Mouse (Mus musculus) thymus, adult 2 months (tissue): ENCODE results near the gene Alyref2. TPM values are rescaled to one million over a fixed set of nuclear protein-coding genes. Genes with fewer than 3 reads are reported as not detected.
A peak's percentile ranks its signal among the peaks of the same experiment; 100 is the strongest.

Experiments used
- DNase-seq: peaks from one replicate; pipeline ENCODE4 v3.0.0; 2021
- H3K27ac ChIP-seq: fragments of 200-500 bp; 2 replicates; pipeline ENCODE4 v1.5.1; 2012; ENCODE audit warnings: low read length, control low read depth; ENCODE audit not compliant: control insufficient read depth, insufficient read depth
- H3K27me3 ChIP-seq: fragments of 200-500 bp; 2 replicates; pipeline ENCODE4 v1.6.1; 2012; ENCODE audit warnings: mild to moderate bottlenecking, low read length, moderate library complexity, mixed read lengths; ENCODE audit not compliant: control insufficient read depth, insufficient read depth
- H3K36me3 ChIP-seq: fragments of 200-500 bp; 2 replicates; pipeline ENCODE4 v1.6.1; 2012; ENCODE audit warnings: mild to moderate bottlenecking, low read length, moderate library complexity; ENCODE audit not compliant: control insufficient read depth, insufficient read depth
- H3K4me1 ChIP-seq: fragments of 200-500 bp; replicated peaks from 2 replicates; pipeline ENCODE4 v1.6.1; 2012; ENCODE audit warnings: low read length; ENCODE audit not compliant: control insufficient read depth, insufficient read depth
- H3K4me3 ChIP-seq: fragments of 200-500 bp; 2 replicates; pipeline ENCODE4 v1.5.1; 2012; ENCODE audit warnings: mild to moderate bottlenecking, low read length, control low read depth, moderate library complexity; ENCODE audit not compliant: control insufficient read depth, insufficient read depth
- CTCF ChIP-seq: fragments of 200-500 bp; IDR thresholded peaks from 2 replicates; pipeline ENCODE4 v1.5.1; 2012; ENCODE audit warnings: mild to moderate bottlenecking, control low read depth, low read length, moderate library complexity, borderline replicate concordance; ENCODE audit not compliant: control insufficient read depth, poor library complexity, insufficient read depth; ENCODE audit errors: extremely low read depth
- POLR2A ChIP-seq: fragments of 200-500 bp; IDR thresholded peaks from 2 replicates; pipeline ENCODE4 v1.6.1; 2012; ENCODE audit warnings: mild to moderate bottlenecking, low read length, control low read depth, moderate library complexity; ENCODE audit not compliant: control insufficient read depth, poor library complexity, insufficient read depth; ENCODE audit errors: extremely low read depth
- WGBS: fragments of 180-500 bp; shearing (Covaris S2); methylation state at CpG from one replicate; pipeline ENCODE4 v1.1.7; 2018; 5-methylcytosine and 5-hydroxymethylcytosine counted together
- polyA plus RNA-seq: library from polyadenylated mRNA; depleted of rRNA; stranded (reverse); fragments of >200 nt; gene quantifications from 2 replicates; pipeline ENCODE4 v1.2.3, GENCODE M21; 2012; rRNA removed

The Alyref2 gene
- 5.8 and 6.6 TPM in 2 replicates for polyA plus RNA-seq

GRCm38 (mm10) chr1:171503250-171503591, at the start of gene Alyref2:
Alyref2 (plus strand) TSS chr1:171503478.
- Histone ChIP-seq H3K4me1 (peaks cover 3% of the 10 kb centered on the region; the same call in 1 of the 2 replicates), H3K27me3 (no peaks in the 10 kb centered on the region), H3K4me3 (peak within 1 kb of the TSS; percentile 65), H3K27ac (peak within 1 kb of the TSS; percentile 84), H3K36me3 (no peaks in the 10 kb centered on the region)
- DNase-seq, result peak; percentile 93
- WGBS, result 2% methylated on average over 19 of the region's 19 CpGs
- TF ChIP-seq POLR2A (0 out of 2 replicates have a peak, but pooled peaks have one; percentile 16), CTCF (peak; percentile 85)

GRCm38 (mm10) chr1:171454926-171455325, 48.4 kb upstream of the Alyref2 start:
- 86% methylated on average over 6 of the region's 6 CpGs for WGBS
- no peak for TF ChIP-seq POLR2A
- no peak for TF ChIP-seq CTCF
- no peaks in the 10 kb centered on the region for H3K36me3 ChIP-seq
- no peak overlapping the region for H3K4me3 ChIP-seq
- no peak for DNase-seq
- H3K27ac ChIP-seq, result no peak overlapping the region
- H3K4me1 ChIP-seq, result no peaks in the 10 kb centered on the region
- H3K27me3 ChIP-seq, result no peaks in the 10 kb centered on the region

GRCm38 (mm10) chr1:171457568-171457967, 45.7 kb upstream of the Alyref2 start:
- Histone ChIP-seq H3K4me1 (no peaks in the 10 kb centered on the region), H3K27ac (no peak overlapping the region), H3K4me3 (no peak overlapping the region), H3K27me3 (no peaks in the 10 kb centered on the region), H3K36me3 (no peaks in the 10 kb centered on the region)
- 97% methylated on average over 1 of the region's 1 CpGs for WGBS
- TF ChIP-seq POLR2A, result no peak
- no peak for DNase-seq

- TF ChIP-seq POLR2A (no peak), CTCF (no peak)
- WGBS, result 78% methylated on average over 5 of the region's 5 CpGs
- no peaks in the 10 kb centered on the region for H3K27me3 ChIP-seq
- no peak for DNase-seq
- no peak overlapping the region for H3K27ac ChIP-seq
- H3K4me3 ChIP-seq, result no peak overlapping the region
- H3K36me3 ChIP-seq, result no peaks in the 10 kb centered on the region
- no peaks in the 10 kb centered on the region for H3K4me1 ChIP-seq
Observed at GRCm38 (mm10) chr1:171459791-171460190, 43.5 kb upstream of the Alyref2 start.

GRCm38 (mm10) chr1:171460551-171461503, 42.5 kb upstream of the Alyref2 start:
- TF ChIP-seq CTCF (no peak), POLR2A (no peak)
- H3K36me3 ChIP-seq, result no peaks in the 10 kb centered on the region
- DNase-seq, result no peak
- no peak overlapping the region for H3K27ac ChIP-seq
- H3K4me1 ChIP-seq, result no peaks in the 10 kb centered on the region
- 96% methylated on average over 22 of the region's 22 CpGs for WGBS
- H3K27me3 ChIP-seq, result no peaks in the 10 kb centered on the region
- H3K4me3 ChIP-seq, result no peak overlapping the region

- Histone ChIP-seq H3K4me3 (no peak overlapping the region), H3K27ac (no peak overlapping the region), H3K27me3 (no peaks in the 10 kb centered on the region), H3K36me3 (no peaks in the 10 kb centered on the region), H3K4me1 (no peaks in the 10 kb centered on the region)
- TF ChIP-seq CTCF, result no peak
- 89% methylated on average over 3 of the region's 3 CpGs for WGBS
- no peak for DNase-seq
Observed at GRCm38 (mm10) chr1:171463133-171463532, 40.1 kb upstream of the Alyref2 start.

- H3K27ac ChIP-seq, result no peak overlapping the region
- WGBS, result 90% methylated on average over 5 of the region's 5 CpGs
- no peak for DNase-seq
Observed at GRCm38 (mm10) chr1:171465749-171466412, 37.4 kb upstream of the Alyref2 start.

More at GRCm38 (mm10) chr1:171465749-171466412, 37.4 kb upstream of the Alyref2 start:
- TF ChIP-seq CTCF (no peak), POLR2A (no peak)
- Histone ChIP-seq H3K4me1 (no peaks in the 10 kb centered on the region), H3K27me3 (no peaks in the 10 kb centered on the region), H3K36me3 (no peaks in the 10 kb centered on the region), H3K4me3 (no peak overlapping the region)
